Mouse (Mus musculus) C2C12 (cell line): ENCODE measurements at regions not wholly inside any gene's neighbourhood (a gene's known extent, or its start where the extent isn't known, plus 50 kb on each side); places are given as distances from the start of the nearest gene placed in this dataset.

Experiments used
- H3K27me3 ChIP-seq: one replicate; pipeline ENCODE4 v1.6.1; 2011; ENCODE audit not compliant: control insufficient read depth, insufficient read depth, insufficient read length
- H3K36me3 ChIP-seq: one replicate; pipeline ENCODE4 v1.6.1; 2011; ENCODE audit not compliant: control insufficient read depth, insufficient read depth
- H3K4me3 ChIP-seq: one replicate; pipeline ENCODE4 v1.5.1; 2011; ENCODE audit warnings: mild to moderate bottlenecking, control low read depth; ENCODE audit not compliant: poor library complexity, insufficient read depth, severe bottlenecking
- H3K79me2 ChIP-seq: one replicate; pipeline ENCODE4 v1.6.1; 2011; ENCODE audit not compliant: control insufficient read depth, insufficient read depth
- H3K79me3 ChIP-seq: one replicate; pipeline ENCODE4 v1.6.1; 2011; ENCODE audit warnings: low read depth, control low read depth
- H3ac ChIP-seq: one replicate; pipeline ENCODE3; 2011; ENCODE audit warnings: low read depth; ENCODE audit not compliant: control insufficient read depth, insufficient read length
- CEBPB ChIP-seq: IDR thresholded peaks from one replicate; pipeline ENCODE4 v1.6.1; 2011; ENCODE audit warnings: low read depth, mild to moderate bottlenecking, control low read depth, moderate library complexity
- CTCF ChIP-seq: IDR thresholded peaks from one replicate; pipeline ENCODE4 v1.5.1; 2011; ENCODE audit not compliant: control insufficient read depth, insufficient read depth, insufficient read length
- FOSL1 ChIP-seq: IDR thresholded peaks from one replicate; pipeline ENCODE4 v1.8.0; 2011; ENCODE audit warnings: mild to moderate bottlenecking, low read length; ENCODE audit not compliant: poor library complexity, insufficient read depth, severe bottlenecking
- MAX ChIP-seq: IDR thresholded peaks from one replicate; pipeline ENCODE4 v1.6.1; 2011; ENCODE audit warnings: mild to moderate bottlenecking, control low read depth
- MYOD1 ChIP-seq: IDR thresholded peaks from one replicate; pipeline ENCODE4 v1.6.1; 2011; ENCODE audit warnings: low read depth; ENCODE audit not compliant: control insufficient read depth, insufficient read length
- MYOG ChIP-seq: IDR thresholded peaks from one replicate; pipeline ENCODE4 v1.6.1; 2011; ENCODE audit not compliant: control insufficient read depth, insufficient read length; ENCODE audit errors: extremely low read depth
- USF1 ChIP-seq: IDR thresholded peaks from one replicate; pipeline ENCODE4 v1.6.1; 2011; ENCODE audit warnings: low read depth, mild to moderate bottlenecking, control low read depth, moderate library complexity

DNA sequence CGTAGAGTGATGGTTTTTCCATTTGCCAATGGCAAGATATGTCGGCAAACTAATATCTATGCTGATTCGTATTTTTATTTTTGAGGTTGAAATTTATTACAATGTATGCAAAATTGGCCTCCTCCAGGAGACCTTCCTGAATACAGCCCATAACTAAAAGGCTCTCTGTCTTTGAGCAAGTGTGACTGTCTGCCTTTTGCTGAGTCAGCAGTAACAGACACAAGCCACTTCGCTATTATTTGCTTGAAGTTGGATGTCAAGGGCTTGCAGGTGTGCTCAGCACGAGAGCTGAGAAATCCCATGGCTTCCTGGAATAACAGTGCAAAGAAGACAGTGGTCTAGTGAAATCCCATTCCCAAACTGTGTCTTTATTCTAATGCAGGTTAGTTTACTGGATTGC is 56.9 kb downstream of the Dmrt2 start:
- H3K27me3 ChIP-seq: no peaks in the 10 kb centered on the region
- no peak overlapping the region for H3ac ChIP-seq
- no peaks in the 10 kb centered on the region for H3K79me2 ChIP-seq
- TF ChIP-seq MYOG: no peak
- no peak for TF ChIP-seq MAX
- no peak for TF ChIP-seq CEBPB
- no peak for TF ChIP-seq MYOD1
- TF ChIP-seq USF1: no peak
- TF ChIP-seq CTCF: no peak
- no peak for TF ChIP-seq FOSL1
- no peak overlapping the region for H3K4me3 ChIP-seq
- H3K36me3 ChIP-seq: no peaks in the 10 kb centered on the region
- no peaks in the 10 kb centered on the region for H3K79me3 ChIP-seq

- H3K36me3 ChIP-seq: no peaks in the 10 kb centered on the region
These were observed 57.4 kb downstream of the Dmrt2 start for GRCm38 (mm10) chr19:25729633-25730032.

DNA sequence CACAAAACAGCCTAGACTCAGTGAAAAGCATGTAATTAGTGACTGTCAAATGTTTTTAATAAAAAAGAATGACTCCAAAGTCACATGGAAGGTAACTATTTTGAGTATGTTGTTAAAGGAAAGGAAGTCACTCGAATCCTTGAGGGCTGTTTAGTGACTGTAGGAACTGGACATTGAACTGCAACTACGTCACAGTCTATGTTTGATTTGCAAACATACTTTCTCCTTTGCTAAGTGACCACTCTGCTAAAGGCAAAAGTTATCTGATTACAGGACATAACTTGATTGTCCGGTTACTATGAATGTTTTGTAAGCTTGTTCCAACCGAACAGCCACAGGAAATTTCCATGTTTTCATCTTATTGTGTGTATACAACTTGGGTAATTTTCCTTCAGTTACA is 106.2 kb downstream of the Dmrt2 start:
- Histone ChIP-seq H3K36me3 (no peaks in the 10 kb centered on the region), H3K79me2 (no peaks in the 10 kb centered on the region), H3K4me3 (no peak overlapping the region), H3K79me3 (no peaks in the 10 kb centered on the region), H3ac (no peak overlapping the region), H3K27me3 (no peaks in the 10 kb centered on the region)
- no peak for TF ChIP-seq FOSL1
- no peak for TF ChIP-seq CTCF
- no peak for TF ChIP-seq MYOG
- TF ChIP-seq CEBPB: no peak
- no peak for TF ChIP-seq MYOD1
- no peak for TF ChIP-seq USF1
- TF ChIP-seq MAX: no peak

More at GRCm38 (mm10) chr19:25729633-25730032, 57.4 kb downstream of the Dmrt2 start:
- TF ChIP-seq MAX: no peak
- TF ChIP-seq FOSL1: no peak
- no peak for TF ChIP-seq CEBPB
- TF ChIP-seq CTCF: no peak
- TF ChIP-seq USF1: no peak
- no peak for TF ChIP-seq MYOD1
- TF ChIP-seq MYOG: no peak
- Histone ChIP-seq H3K4me3 (no peak overlapping the region), H3K79me2 (no peaks in the 10 kb centered on the region), H3K79me3 (no peaks in the 10 kb centered on the region), H3ac (no peak overlapping the region), H3K27me3 (no peaks in the 10 kb centered on the region)

- Histone ChIP-seq H3ac (no peak overlapping the region), H3K36me3 (no peaks in the 10 kb centered on the region), H3K4me3 (no peak overlapping the region), H3K79me2 (no peaks in the 10 kb centered on the region), H3K27me3 (no peaks in the 10 kb centered on the region), H3K79me3 (no peaks in the 10 kb centered on the region)
- TF ChIP-seq MAX (no peak), CTCF (no peak), USF1 (no peak), MYOG (no peak), FOSL1 (no peak), CEBPB (no peak), MYOD1 (no peak)
These were observed 107.1 kb downstream of the Dmrt2 start for GRCm38 (mm10) chr19:25779356-25779755.

DNA sequence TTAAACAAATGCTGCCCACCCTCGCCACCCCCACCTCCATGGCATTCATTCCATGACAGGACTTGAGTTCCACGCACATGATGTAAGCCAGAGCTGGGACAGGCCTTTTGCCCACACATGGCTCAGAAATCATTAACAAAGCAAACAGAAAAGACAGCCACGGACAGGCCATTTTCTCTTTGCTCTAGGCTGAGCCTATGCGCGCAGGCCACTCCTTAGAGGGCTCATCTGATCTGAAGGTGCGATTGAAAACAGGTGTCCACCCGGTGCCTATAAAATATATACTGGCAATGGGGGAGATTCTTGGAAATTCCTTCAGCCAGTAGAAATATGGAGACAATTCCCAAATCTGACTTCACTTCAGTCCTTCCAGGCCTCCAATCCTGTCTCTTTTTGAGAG is 109.1 kb downstream of the Dmrt2 start:
- Histone ChIP-seq H3K36me3 (no peaks in the 10 kb centered on the region), H3K79me3 (no peaks in the 10 kb centered on the region), H3K4me3 (no peak overlapping the region), H3ac (no peak overlapping the region), H3K27me3 (no peaks in the 10 kb centered on the region), H3K79me2 (no peaks in the 10 kb centered on the region)
- TF ChIP-seq FOSL1 (no peak), MAX (no peak), MYOD1 (no peak), MYOG (no peak), USF1 (no peak), CEBPB (no peak), CTCF (no peak)

- no peak for TF ChIP-seq MAX
- no peak for TF ChIP-seq MYOG
- TF ChIP-seq USF1: no peak
- no peak for TF ChIP-seq MYOD1
- no peak for TF ChIP-seq CEBPB
- no peak for TF ChIP-seq FOSL1
- TF ChIP-seq CTCF: no peak
- H3K27me3 ChIP-seq: no peaks in the 10 kb centered on the region
These were observed 130.5 kb downstream of the Dmrt2 start for GRCm38 (mm10) chr19:25802692-25803091.

More at GRCm38 (mm10) chr19:25802692-25803091, 130.5 kb downstream of the Dmrt2 start:
- no peak overlapping the region for H3K4me3 ChIP-seq
- H3K36me3 ChIP-seq: no peaks in the 10 kb centered on the region
- no peak overlapping the region for H3ac ChIP-seq
- no peaks in the 10 kb centered on the region for H3K79me2 ChIP-seq
- no peaks in the 10 kb centered on the region for H3K79me3 ChIP-seq
